Mouse (Mus musculus): ENCODE data around the gene Sardh. TPM values are rescaled to one million over a fixed set of nuclear protein-coding genes. Genes with fewer than 3 reads are reported as not detected.

Sardh gene
- polyA plus RNA-seq, 1 experiment from 2014 or later: 40.6 TPM

DNA sequence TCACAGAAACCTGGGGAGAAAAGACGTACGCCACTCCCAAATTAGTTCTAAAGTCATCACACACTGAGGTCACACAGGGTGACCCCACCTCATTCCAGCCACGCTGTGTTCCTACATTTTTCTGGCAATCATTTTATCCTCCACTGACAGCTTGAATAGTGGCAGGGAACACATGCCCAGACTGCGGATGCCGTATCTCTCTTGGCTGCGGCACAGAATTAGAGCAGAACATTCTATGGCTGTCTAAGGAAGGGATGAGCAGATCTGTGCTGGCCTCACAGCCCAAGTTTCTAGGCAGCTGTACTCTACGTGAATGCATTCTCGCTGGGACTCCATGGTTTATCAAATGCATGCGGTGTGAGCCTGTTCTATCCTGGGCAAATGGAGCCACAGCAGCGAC, 42.5 kb downstream of the Sardh start:
- Histone ChIP-seq H3K4me2 (no peak overlapping the region), H3K27ac (ENCODE audit: low read depth, low read length) (no peak overlapping the region), H3K36me3 (ENCODE audit: control insufficient read depth, insufficient read depth, low read length) (no peaks in the 10 kb centered on the region; the same call in 1 of the 2 replicates), H3K9me3 (ENCODE audit: control insufficient read depth, low read length) (no peaks in the 10 kb centered on the region), H3K4me1 (replicated peaks; ENCODE audit: control insufficient read depth, insufficient read depth, low read length) (peaks cover 3% of the 10 kb centered on the region; the same call in 1 of the 2 replicates), H3K4me3 (ENCODE audit: low read depth, low read length) (no peak overlapping the region), H3K9ac (ENCODE audit: low read depth, low read length) (no peak overlapping the region), H3K27me3 (replicated peaks; ENCODE audit: control insufficient read depth, insufficient read depth, low read length) (no peaks in the 10 kb centered on the region)
- no peak for DNase-seq (ENCODE audit: low spot score)
- ATAC-seq (replicated peaks; ENCODE audit: low FRiP score): no peak
- WGBS: 77% methylated on average over 10 of the region's 10 CpGs

DNA sequence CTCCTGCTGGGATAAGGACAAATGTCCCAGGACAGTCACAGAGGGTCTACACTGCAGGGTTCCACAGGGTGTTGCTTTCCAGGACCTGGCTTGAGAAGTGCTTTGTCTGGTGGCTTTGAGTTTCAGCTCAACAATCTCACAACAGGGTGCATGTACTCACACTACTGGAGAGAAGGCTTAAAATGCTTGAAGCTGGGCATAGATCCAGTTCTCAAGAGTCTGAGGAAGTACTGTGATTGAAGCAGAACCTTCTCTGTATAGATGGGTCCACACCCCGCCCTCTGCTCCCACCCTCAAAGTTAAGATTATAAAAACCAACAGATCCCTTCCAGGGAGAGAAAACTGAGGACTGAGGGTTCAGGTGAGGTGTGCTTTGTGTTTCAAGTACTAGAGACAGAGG, 47.6 kb downstream of the Sardh start:
- no peak for DNase-seq (ENCODE audit: low spot score)
- Histone ChIP-seq H3K9ac (ENCODE audit: low read depth, low read length) (no peak overlapping the region), H3K27ac (ENCODE audit: low read depth, low read length) (no peak overlapping the region), H3K36me3 (ENCODE audit: control insufficient read depth, insufficient read depth, low read length) (no peaks in the 10 kb centered on the region; the same call in 1 of the 2 replicates), H3K4me1 (replicated peaks; ENCODE audit: control insufficient read depth, insufficient read depth, low read length) (0 out of 2 replicates have a peak, but pooled peaks cover 8% of the 10 kb centered on the region), H3K4me2 (no peak overlapping the region), H3K9me3 (ENCODE audit: control insufficient read depth, low read length) (no peaks in the 10 kb centered on the region), H3K27me3 (replicated peaks; ENCODE audit: control insufficient read depth, insufficient read depth, low read length) (no peaks in the 10 kb centered on the region), H3K4me3 (ENCODE audit: low read depth, low read length) (no peak overlapping the region)
- no peak for ATAC-seq (replicated peaks; ENCODE audit: low FRiP score)
- WGBS: 81% methylated on average over 1 of the region's 1 CpGs

DNA sequence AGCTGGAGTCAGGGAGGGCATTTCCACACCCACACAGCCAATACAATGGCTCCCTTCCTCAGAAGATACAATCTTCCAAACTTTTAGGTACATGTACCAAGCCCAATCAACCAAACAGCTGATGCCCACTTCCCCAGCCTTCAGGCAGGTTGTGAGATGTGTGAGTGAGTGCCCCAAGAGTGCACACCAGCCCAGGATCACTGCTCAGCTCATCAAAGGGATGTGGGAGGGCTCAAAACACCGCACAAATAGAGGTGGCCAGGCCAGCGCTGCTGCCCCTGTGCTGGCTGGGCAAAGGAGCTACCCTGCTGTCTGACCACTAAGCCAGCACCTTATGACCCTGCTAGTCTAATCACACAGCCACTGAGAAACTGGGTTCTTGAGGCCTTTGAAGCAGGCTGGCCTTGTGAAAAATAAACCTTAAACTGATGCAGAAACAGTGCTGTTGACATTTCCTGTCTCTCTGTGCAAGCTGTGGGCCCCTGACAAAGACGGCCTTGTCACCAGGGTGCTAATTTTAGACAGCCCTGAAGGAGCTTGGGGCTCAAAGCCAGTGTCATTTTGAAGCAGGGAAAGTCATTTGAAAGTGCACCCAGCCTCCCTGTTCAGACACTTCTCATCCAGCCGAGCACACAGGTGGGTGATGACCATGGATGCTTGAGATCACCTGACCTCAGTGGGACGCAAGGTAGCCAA, 49.4 kb downstream of the Sardh start:
- ATAC-seq (replicated peaks; ENCODE audit: low FRiP score): no peak
- no peak for DNase-seq (ENCODE audit: low spot score)
- peak overlapping the region; percentile 52; the same call in 1 of the 2 replicates for H3K27ac ChIP-seq (ENCODE audit: low read depth, low read length)
- H3K36me3 ChIP-seq (ENCODE audit: control insufficient read depth, insufficient read depth, low read length): no peaks in the 10 kb centered on the region
- no peak overlapping the region for H3K9ac ChIP-seq (ENCODE audit: low read depth, low read length)
- H3K4me2 ChIP-seq: no peak overlapping the region
- H3K27me3 ChIP-seq (replicated peaks; ENCODE audit: control insufficient read depth, insufficient read depth, low read length): no peaks in the 10 kb centered on the region
- 0 out of 2 replicates have a peak, but pooled peaks cover 8% of the 10 kb centered on the region for H3K4me1 ChIP-seq (replicated peaks; ENCODE audit: control insufficient read depth, insufficient read depth, low read length)
- 42% methylated on average over 5 of the region's 5 CpGs for WGBS
- no peak overlapping the region for H3K4me3 ChIP-seq (ENCODE audit: low read depth, low read length)
- no peaks in the 10 kb centered on the region for H3K9me3 ChIP-seq (ENCODE audit: control insufficient read depth, low read length)

DNA sequence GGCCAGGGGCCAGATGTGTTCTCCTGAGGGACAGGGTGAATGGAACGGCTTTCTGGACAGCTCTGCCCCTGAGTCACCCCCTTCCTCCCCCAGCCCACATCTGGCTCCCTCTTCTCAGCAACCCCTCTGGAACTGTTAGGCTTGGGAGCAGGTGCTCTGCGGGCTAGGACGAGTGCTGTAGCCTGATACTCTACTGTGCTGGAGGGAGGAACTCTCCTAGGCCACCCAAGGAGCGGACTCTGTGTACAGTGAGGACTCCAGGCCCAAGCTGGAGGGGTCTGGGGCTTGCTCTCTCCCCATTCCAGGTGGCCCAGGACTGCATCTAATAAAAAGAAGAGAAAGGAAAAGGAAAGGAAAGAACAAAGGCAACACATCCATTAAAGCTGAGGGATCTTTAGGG, 58.1 kb downstream of the Sardh start:
- no peak overlapping the region for H3K27ac ChIP-seq (ENCODE audit: low read depth, low read length)

DNA sequence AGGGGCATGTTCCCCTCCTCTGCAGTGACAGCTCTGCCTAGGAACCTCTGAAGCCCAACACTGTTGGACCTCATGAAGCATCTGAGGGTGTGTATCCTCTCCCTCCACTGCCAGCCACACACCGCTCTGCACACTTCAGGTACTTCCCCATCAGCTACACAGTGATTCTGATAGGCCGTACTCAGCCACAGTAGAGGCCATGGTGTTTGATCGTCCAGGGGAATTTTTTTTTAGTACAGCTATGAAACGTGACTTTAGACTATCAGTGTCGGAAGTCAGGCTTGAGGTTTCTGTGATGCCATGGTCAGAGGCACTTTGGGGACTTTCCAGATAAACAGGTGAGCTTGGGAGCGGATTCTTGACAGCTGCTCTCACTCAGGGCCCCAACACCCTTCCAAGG, 60.6 kb downstream of the Sardh start:
- Histone ChIP-seq H3K36me3 (ENCODE audit: control insufficient read depth, insufficient read depth, low read length) (no peaks in the 10 kb centered on the region), H3K27me3 (replicated peaks; ENCODE audit: control insufficient read depth, insufficient read depth, low read length) (no peaks in the 10 kb centered on the region), H3K4me3 (ENCODE audit: low read depth, low read length) (no peak overlapping the region), H3K4me1 (replicated peaks; ENCODE audit: control insufficient read depth, insufficient read depth, low read length) (no peaks in the 10 kb centered on the region), H3K4me2 (no peak overlapping the region), H3K9ac (ENCODE audit: low read depth, low read length) (no peak overlapping the region), H3K9me3 (ENCODE audit: control insufficient read depth, low read length) (no peaks in the 10 kb centered on the region), H3K27ac (ENCODE audit: low read depth, low read length) (no peak overlapping the region)
- DNase-seq (ENCODE audit: low spot score) (no peak), ATAC-seq (replicated peaks; ENCODE audit: low FRiP score) (no peak)
- WGBS: 64% methylated on average over 6 of the region's 6 CpGs

More for the DNA sequence above, 58.1 kb downstream of the Sardh start:
- Histone ChIP-seq H3K4me3 (ENCODE audit: low read depth, low read length) (no peak overlapping the region), H3K27me3 (replicated peaks; ENCODE audit: control insufficient read depth, insufficient read depth, low read length) (no peaks in the 10 kb centered on the region), H3K4me1 (replicated peaks; ENCODE audit: control insufficient read depth, insufficient read depth, low read length) (no peaks in the 10 kb centered on the region), H3K9ac (ENCODE audit: low read depth, low read length) (no peak overlapping the region), H3K36me3 (ENCODE audit: control insufficient read depth, insufficient read depth, low read length) (no peaks in the 10 kb centered on the region), H3K4me2 (no peak overlapping the region), H3K9me3 (ENCODE audit: control insufficient read depth, low read length) (no peaks in the 10 kb centered on the region)
- DNase-seq (ENCODE audit: low spot score): no peak
- no peak for ATAC-seq (replicated peaks; ENCODE audit: low FRiP score)
- WGBS: 54% methylated on average over 4 of the region's 4 CpGs

DNA sequence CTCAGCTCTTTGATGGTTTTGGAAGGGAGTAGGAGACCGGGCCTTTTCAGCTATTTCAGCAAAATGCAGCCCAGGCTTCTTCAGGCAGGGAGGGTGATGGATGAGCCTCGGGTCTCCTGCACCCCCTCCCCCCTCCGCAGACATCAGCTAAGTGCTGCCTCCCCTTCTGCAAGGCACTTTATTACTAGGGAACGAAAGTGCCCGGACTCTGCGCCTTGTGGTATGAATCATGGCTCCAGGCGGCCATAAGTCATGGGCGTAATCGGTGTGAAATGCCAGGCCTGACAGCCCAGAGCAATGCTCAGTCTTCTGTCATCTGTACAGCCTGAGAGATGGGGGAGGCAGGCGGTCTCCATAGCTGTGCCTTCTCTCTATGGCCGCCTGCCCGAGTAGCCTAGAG, 64.4 kb downstream of the Sardh start:
- Histone ChIP-seq H3K9ac (ENCODE audit: low read depth, low read length) (no peak overlapping the region), H3K36me3 (ENCODE audit: control insufficient read depth, insufficient read depth, low read length) (no peaks in the 10 kb centered on the region), H3K4me3 (ENCODE audit: low read depth, low read length) (no peak overlapping the region), H3K4me1 (replicated peaks; ENCODE audit: control insufficient read depth, insufficient read depth, low read length) (no peaks in the 10 kb centered on the region), H3K27ac (ENCODE audit: low read depth, low read length) (no peak overlapping the region; the same call in 1 of the 2 replicates), H3K9me3 (ENCODE audit: control insufficient read depth, low read length) (no peaks in the 10 kb centered on the region), H3K27me3 (replicated peaks; ENCODE audit: control insufficient read depth, insufficient read depth, low read length) (no peaks in the 10 kb centered on the region), H3K4me2 (no peak overlapping the region)
- DNase-seq (ENCODE audit: low spot score) (no peak), ATAC-seq (replicated peaks; ENCODE audit: low FRiP score) (no peak)
- WGBS: 47% methylated on average over 12 of the region's 12 CpGs

DNA sequence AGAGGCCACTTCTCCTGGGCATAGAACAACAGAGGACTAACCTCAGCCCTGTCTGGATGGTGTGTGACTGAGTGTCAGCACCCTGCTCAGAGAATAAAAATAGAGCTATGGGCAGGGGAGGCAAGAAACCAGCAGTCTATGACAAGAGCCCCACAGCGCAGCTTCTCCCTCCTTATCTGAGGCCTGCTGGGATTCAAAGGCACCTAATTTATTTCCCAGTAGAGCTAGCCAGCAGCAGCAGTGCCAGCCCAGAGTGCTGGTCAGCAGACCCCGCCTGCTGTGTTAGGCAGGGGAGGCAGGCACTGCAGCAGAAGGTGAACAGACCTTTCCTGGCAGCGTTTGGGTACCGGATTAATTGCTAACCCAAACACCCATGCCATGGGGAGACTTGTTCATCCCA, 66.2 kb downstream of the Sardh start:
- no peak overlapping the region for H3K27ac ChIP-seq (ENCODE audit: low read depth, low read length)
- no peak for ATAC-seq (replicated peaks; ENCODE audit: low FRiP score)
- H3K4me3 ChIP-seq (ENCODE audit: low read depth, low read length): no peak overlapping the region
- no peak overlapping the region for H3K9ac ChIP-seq (ENCODE audit: low read depth, low read length)
- H3K9me3 ChIP-seq (ENCODE audit: control insufficient read depth, low read length): no peaks in the 10 kb centered on the region
- DNase-seq (ENCODE audit: low spot score): no peak
- H3K4me2 ChIP-seq: no peak overlapping the region
- no peaks in the 10 kb centered on the region for H3K27me3 ChIP-seq (replicated peaks; ENCODE audit: control insufficient read depth, insufficient read depth, low read length)
- H3K4me1 ChIP-seq (replicated peaks; ENCODE audit: control insufficient read depth, insufficient read depth, low read length): no peaks in the 10 kb centered on the region
- H3K36me3 ChIP-seq (ENCODE audit: control insufficient read depth, insufficient read depth, low read length): no peaks in the 10 kb centered on the region
- 34% methylated on average over 4 of the region's 4 CpGs for WGBS

DNA sequence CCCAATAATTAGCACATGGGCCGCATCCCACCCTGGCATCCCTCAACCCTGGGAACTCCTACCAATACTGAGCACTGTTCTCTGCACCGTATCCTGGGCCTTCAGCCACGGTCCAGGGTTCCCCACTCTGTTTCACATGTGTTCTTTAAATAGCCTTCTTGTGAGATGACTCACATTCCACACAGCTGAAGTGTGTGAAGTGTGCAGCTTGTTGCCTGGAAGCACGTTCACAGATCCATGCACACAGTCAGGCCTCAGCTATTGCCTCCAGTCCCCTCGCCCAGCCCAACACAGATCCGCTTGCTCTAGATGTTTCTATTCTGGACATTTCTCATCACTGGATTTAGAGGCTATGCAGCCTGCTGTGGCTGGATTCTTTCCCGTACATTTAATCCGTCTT, 69.0 kb downstream of the Sardh start:
- Histone ChIP-seq H3K4me2 (no peak overlapping the region), H3K4me1 (replicated peaks; ENCODE audit: control insufficient read depth, insufficient read depth, low read length) (no peaks in the 10 kb centered on the region), H3K9me3 (ENCODE audit: control insufficient read depth, low read length) (no peaks in the 10 kb centered on the region), H3K36me3 (ENCODE audit: control insufficient read depth, insufficient read depth, low read length) (no peaks in the 10 kb centered on the region), H3K9ac (ENCODE audit: low read depth, low read length) (no peak overlapping the region), H3K27ac (ENCODE audit: low read depth, low read length) (no peak overlapping the region), H3K4me3 (ENCODE audit: low read depth, low read length) (no peak overlapping the region), H3K27me3 (replicated peaks; ENCODE audit: control insufficient read depth, insufficient read depth, low read length) (no peaks in the 10 kb centered on the region)
- ATAC-seq (replicated peaks; ENCODE audit: low FRiP score): no peak
- 74% methylated on average over 8 of the region's 8 CpGs for WGBS
- DNase-seq (ENCODE audit: low spot score): no peak

DNA sequence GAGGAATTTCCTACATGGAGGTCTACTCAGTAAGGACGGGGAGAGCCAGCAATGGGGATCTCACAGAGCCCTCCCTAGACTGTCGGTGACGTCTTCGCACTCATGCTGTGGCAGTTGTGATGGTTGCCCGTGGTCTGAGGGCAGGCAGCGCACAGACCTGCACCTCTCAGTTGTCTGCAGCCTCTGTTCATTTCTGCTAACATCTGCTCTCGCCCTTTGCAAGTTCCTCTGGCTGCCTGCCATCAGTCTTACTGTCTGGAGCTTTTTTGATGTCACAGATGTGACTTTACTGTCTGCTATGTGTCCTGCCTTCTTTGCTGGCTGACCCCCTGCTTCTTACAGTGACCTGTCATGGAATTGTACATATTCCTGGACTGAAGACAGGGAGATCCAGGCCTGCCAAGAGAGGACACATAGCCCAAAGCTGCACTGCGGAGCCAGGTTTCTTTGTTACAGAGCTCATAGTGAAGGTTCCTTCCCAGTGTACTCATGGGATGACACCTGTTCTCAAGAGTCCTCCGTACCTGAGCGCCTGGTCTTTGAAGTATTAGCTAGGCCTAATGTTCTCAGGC, 72.4 kb downstream of the Sardh start:
- Histone ChIP-seq H3K27ac (ENCODE audit: low read depth, low read length) (no peak overlapping the region), H3K4me1 (replicated peaks; ENCODE audit: control insufficient read depth, insufficient read depth, low read length) (no peaks in the 10 kb centered on the region), H3K9ac (ENCODE audit: low read depth, low read length) (no peak overlapping the region), H3K4me2 (no peak overlapping the region), H3K4me3 (ENCODE audit: low read depth, low read length) (no peak overlapping the region), H3K9me3 (ENCODE audit: control insufficient read depth, low read length) (no peaks in the 10 kb centered on the region), H3K36me3 (ENCODE audit: control insufficient read depth, insufficient read depth, low read length) (no peaks in the 10 kb centered on the region), H3K27me3 (replicated peaks; ENCODE audit: control insufficient read depth, insufficient read depth, low read length) (no peaks in the 10 kb centered on the region)
- no peak for DNase-seq (ENCODE audit: low spot score)
- WGBS: 73% methylated on average over 10 of the region's 10 CpGs
- no peak for ATAC-seq (replicated peaks; ENCODE audit: low FRiP score)
